Mouse (Mus musculus) stomach, postnatal 0 days (tissue): ENCODE measurements around the gene Tsen2. TPM values are rescaled to one million over a fixed set of nuclear protein-coding genes. Genes with fewer than 3 reads are reported as not detected.

Source experiments
- ATAC-seq: fragments of 200-750 bp; cut with Nextera tagmentation; 2 replicates; pipeline ENCODE4 v1.8.0; 2017; ENCODE audit not compliant: low FRiP score, low TSS enrichment
- DNase-seq: peaks from one replicate; pipeline ENCODE4 v3.0.0-alpha.2; 2016; ENCODE audit warnings: low spot score
- H3K27ac ChIP-seq: fragments of 300-500 bp; sonication (generic); replicated peaks from 2 replicates; pipeline ENCODE4 v1.5.1; 2014; ENCODE audit warnings: mild to moderate bottlenecking, control low read depth
- H3K27me3 ChIP-seq: fragments of 300-500 bp; sonication (generic); 2 replicates; pipeline ENCODE4 v1.6.1; 2014; ENCODE audit warnings: low read length; ENCODE audit not compliant: control insufficient read depth, insufficient read depth
- H3K36me3 ChIP-seq: fragments of 300-500 bp; sonication (generic); 2 replicates; pipeline ENCODE4 v1.6.1; 2014; ENCODE audit warnings: low read length, mixed read lengths; ENCODE audit not compliant: control insufficient read depth, insufficient read depth
- H3K4me1 ChIP-seq: fragments of 300-500 bp; sonication (generic); replicated peaks from 2 replicates; pipeline ENCODE4 v1.6.1; 2014; ENCODE audit warnings: antibody characterized with exemption; ENCODE audit not compliant: control insufficient read depth, insufficient read depth
- H3K4me2 ChIP-seq: fragments of 300-500 bp; sonication (generic); replicated peaks from 2 replicates; pipeline ENCODE4 v1.6.1; 2014; ENCODE audit warnings: low read depth, mild to moderate bottlenecking, control low read depth, moderate library complexity
- H3K4me3 ChIP-seq: fragments of 300-500 bp; sonication (generic); 2 replicates; pipeline ENCODE4 v1.5.1; 2014; ENCODE audit warnings: low read depth, low read length, control low read depth
- H3K9ac ChIP-seq: fragments of 300-500 bp; sonication (generic); 2 replicates; pipeline ENCODE4 v1.6.1; 2014; ENCODE audit warnings: mild to moderate bottlenecking, low read length, control low read depth, mixed read lengths
- H3K9me3 ChIP-seq: fragments of 300-500 bp; sonication (generic); 2 replicates; pipeline ENCODE4 v1.6.1; 2016; ENCODE audit warnings: low read length; ENCODE audit not compliant: control insufficient read depth
- CTCF ChIP-seq: IDR thresholded peaks from 2 replicates; pipeline ENCODE4 v1.5.1; 2016; ENCODE audit warnings: antibody characterized with exemption, low read depth, mild to moderate bottlenecking, moderate library complexity
- EP300 ChIP-seq: optimal IDR thresholded peaks from 2 replicates; pipeline ENCODE3; 2016; ENCODE audit warnings: antibody characterized with exemption
- WGBS: fragments of 180-500 bp; shearing (Covaris S2); extraction: QIAGEN DNeasy Blood & Tissue Kit; methylation state at CpG from one replicate; pipeline ENCODE4 v1.1.7; 2014; 5-methylcytosine and 5-hydroxymethylcytosine counted together
- polyA plus RNA-seq: library from polyadenylated mRNA; unstranded; fragments of >200 nt; fragmentation: Nextera tagmentation; extraction: Ambion mirVana; gene quantifications from 2 replicates; pipeline ENCODE4 v1.2.1, GENCODE M21; 2015

The Tsen2 gene
- polyA plus RNA-seq, 1 experiment from 2014 or later: 11.1 TPM

DNA sequence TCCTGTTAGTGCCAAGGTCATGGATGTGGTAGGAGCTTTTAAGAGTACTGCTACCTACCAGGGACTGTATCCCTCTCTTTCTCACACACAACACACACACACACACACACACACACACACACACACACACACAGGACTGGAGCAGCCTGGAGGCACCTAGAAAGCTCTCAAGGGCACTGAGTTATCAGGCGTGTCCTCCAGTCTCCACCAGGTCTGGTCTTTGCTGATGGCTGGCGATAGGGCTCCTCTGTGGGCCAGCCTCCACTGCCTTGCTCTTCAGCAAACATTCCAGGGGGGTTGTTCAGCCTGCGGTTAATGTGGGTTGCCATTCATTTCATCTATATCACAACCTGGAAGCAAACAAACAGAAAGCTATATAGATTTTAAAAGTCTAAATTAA is 17.0 kb upstream of the Tsen2 start:
- Histone ChIP-seq H3K36me3 (no peaks in the 10 kb centered on the region), H3K27me3 (no peaks in the 10 kb centered on the region), H3K4me1 (0 out of 2 replicates have a peak, but pooled peaks cover 2% of the 10 kb centered on the region), H3K9ac (no peak overlapping the region), H3K4me3 (no peak overlapping the region), H3K4me2 (no peak overlapping the region), H3K27ac (peak overlapping the region; percentile 71), H3K9me3 (no peaks in the 10 kb centered on the region)
- DNase-seq (peak; percentile 77), ATAC-seq (peak; percentile 87)
- 67% methylated on average over 3 of the region's 3 CpGs for WGBS
- TF ChIP-seq CTCF (no peak), EP300 (no peak)

DNA sequence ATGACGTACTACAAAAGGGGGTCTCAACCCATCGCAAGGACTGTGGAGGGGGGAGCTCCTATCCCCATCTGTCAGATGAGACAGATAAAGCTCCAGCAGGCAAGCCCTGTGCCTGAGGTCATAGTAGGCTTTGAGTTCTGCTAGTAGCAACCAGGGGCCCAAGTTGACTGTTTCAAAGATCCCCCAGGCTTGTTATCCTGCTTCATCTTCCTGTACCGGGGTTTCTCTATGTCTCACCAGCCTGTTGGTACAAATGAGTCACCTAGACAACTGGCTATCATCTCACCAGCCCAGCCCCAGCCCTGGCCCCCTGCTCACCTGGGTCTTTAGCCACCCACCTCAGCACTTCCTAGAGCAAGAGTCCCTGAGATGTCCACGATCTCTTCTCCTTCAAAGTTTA is 16.1 kb upstream of the Tsen2 start:
- ATAC-seq (no peak), DNase-seq (no peak)
- Histone ChIP-seq H3K4me3 (no peak overlapping the region), H3K9me3 (no peaks in the 10 kb centered on the region), H3K4me2 (no peak overlapping the region), H3K9ac (no peak overlapping the region), H3K4me1 (0 out of 2 replicates have a peak, but pooled peaks cover 2% of the 10 kb centered on the region), H3K27ac (no peak overlapping the region), H3K27me3 (no peaks in the 10 kb centered on the region), H3K36me3 (no peaks in the 10 kb centered on the region)
- no peak for TF ChIP-seq EP300
- no peak for TF ChIP-seq CTCF
- WGBS: 78% methylated on average over 4 of the region's 4 CpGs

DNA sequence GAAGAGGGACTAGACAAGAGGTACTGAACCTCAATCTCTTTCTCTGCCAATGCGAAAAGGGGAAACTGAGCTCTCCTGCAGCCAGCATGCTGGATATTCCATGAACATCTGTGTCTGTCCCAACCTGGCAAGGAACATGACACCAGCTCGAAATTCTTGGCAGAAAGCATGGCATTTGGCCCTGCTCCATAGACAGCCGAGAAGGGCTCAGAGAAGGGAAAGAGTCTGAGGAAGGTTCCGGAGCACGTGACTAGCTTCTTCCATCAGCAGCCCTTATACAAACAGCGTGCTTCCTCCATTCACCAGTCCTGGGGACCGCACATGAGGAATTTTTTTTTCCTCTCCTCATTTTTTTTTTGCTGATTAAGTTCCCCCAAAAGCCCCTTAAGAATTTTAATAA is 9.8 kb upstream of the Tsen2 start:
- H3K9me3 ChIP-seq: no peaks in the 10 kb centered on the region
- no peak overlapping the region for H3K9ac ChIP-seq
- WGBS: 36% methylated on average over 7 of the region's 7 CpGs
- no peak for DNase-seq
- TF ChIP-seq CTCF (no peak), EP300 (no peak)
- H3K4me2 ChIP-seq: no peak overlapping the region
- no peaks in the 10 kb centered on the region for H3K36me3 ChIP-seq
- no peak for ATAC-seq
- no peak overlapping the region for H3K27ac ChIP-seq
- H3K4me3 ChIP-seq: no peak overlapping the region
- no peaks in the 10 kb centered on the region for H3K4me1 ChIP-seq
- no peaks in the 10 kb centered on the region for H3K27me3 ChIP-seq

DNA sequence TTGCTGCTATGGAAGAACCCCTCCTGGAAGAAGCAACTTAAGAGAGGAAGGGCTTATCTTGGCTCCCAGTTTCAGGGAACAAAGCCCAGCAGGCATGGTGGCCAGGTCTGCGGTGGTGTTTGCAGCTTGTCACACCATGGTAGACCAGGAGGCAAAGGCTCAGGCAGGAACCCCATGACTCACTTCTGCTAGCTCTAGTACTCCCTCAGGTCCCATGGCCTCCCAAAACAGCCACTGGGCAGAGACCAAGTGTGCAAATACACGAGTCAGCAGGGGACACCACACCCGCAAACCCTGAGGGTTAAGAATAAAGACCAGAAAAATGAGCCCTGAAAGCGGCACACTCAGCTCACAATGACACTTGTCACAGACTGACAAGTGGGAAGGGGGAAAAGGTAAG is 8.3 kb upstream of the Tsen2 start:
- ATAC-seq (peak; percentile 60), DNase-seq (peak; percentile 48)
- no peaks in the 10 kb centered on the region for H3K9me3 ChIP-seq
- no peak overlapping the region for H3K4me2 ChIP-seq
- 60% methylated on average over 4 of the region's 4 CpGs for WGBS
- H3K4me1 ChIP-seq: no peaks in the 10 kb centered on the region
- H3K27me3 ChIP-seq: no peaks in the 10 kb centered on the region
- no peak for TF ChIP-seq CTCF
- no peak for TF ChIP-seq EP300
- no peaks in the 10 kb centered on the region for H3K36me3 ChIP-seq
- no peak overlapping the region for H3K27ac ChIP-seq
- H3K9ac ChIP-seq: no peak overlapping the region
- no peak overlapping the region for H3K4me3 ChIP-seq

DNA sequence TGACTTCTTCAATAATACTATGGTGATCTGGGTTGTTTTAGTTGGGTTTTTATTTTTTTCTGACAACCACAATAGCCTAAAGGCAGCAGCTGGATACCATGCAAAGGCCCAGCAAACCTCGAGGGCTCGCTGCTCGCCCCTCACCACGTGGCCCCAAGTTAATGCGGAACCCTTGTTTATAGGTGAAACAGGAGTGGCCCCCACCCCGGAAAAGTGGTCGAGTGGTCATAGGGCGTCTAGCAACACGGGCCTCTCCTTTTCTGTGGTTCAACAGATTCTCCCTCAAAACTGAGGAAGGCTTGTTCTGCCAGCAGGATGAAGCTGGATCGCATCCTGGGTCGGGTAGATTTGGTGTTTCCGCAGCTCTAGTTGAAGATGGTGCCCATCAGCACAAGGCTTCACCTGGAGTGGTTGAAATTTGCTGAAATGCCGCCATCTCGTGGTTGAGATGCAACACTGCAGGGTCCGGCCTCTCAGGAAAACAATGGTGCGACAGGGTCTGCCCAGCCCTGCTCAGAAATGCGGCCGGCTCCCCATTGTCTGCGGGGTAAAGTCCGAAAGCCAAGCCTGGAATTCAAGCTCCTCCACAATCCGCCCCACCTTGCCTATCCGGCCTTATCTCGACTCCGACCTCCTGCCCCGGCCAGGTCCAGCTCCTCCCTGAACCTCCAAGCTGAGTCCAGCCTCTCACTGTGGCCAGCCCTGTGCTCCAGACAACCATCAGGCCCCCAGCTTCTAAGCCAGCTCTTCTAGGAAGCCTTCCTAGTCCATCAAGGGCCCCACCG is 5.6 kb upstream of the Tsen2 start:
- no peak overlapping the region for H3K27ac ChIP-seq
- peak overlapping the region; percentile 36 for H3K4me2 ChIP-seq
- H3K9ac ChIP-seq: 0 out of 2 replicates have a peak overlapping the region, but pooled peaks have one; percentile 8
- 16% methylated on average over 26 of the region's 26 CpGs for WGBS
- TF ChIP-seq CTCF: peak; percentile 94
- no peak for TF ChIP-seq EP300
- DNase-seq (peak; percentile 94), ATAC-seq (peak; percentile 91)
- H3K4me3 ChIP-seq: peak overlapping the region; percentile 6
- no peaks in the 10 kb centered on the region for H3K4me1 ChIP-seq
- H3K36me3 ChIP-seq: no peaks in the 10 kb centered on the region
- H3K27me3 ChIP-seq: no peaks in the 10 kb centered on the region
- H3K9me3 ChIP-seq: no peaks in the 10 kb centered on the region

DNA sequence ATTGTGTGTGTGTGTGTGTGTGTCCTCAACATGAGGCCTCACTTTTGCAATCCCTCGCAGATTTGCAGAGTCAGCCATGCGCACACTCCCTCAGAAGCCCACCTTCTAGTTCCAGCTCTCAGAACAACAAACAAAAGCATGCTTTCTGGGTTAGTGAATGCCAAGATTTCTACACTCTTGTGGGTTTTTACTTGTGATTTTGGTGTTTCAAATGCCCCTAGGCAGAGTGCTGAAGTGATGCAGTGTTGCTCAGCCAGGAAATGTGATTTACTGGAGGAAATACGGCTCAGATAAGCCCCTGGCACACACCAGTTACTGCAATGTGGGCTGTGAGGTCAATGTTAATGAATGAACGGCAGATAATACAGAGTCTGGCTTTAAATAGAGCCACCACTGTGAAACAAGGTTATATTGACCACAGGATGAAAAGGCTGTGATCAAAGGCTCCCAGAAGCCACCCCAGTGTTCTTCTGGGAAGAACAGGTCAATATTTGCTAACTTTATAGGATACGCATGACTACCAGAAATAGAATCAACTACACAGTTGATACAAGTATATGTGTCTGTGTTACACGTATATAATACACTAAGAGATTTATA is 2.7 kb upstream of the Tsen2 start:
- Histone ChIP-seq H3K9ac (no peak overlapping the region), H3K36me3 (no peaks in the 10 kb centered on the region), H3K27ac (0 out of 2 replicates have a peak overlapping the region, but pooled peaks have one; percentile 9), H3K9me3 (no peaks in the 10 kb centered on the region), H3K4me3 (no peak overlapping the region), H3K4me2 (no peak overlapping the region), H3K27me3 (no peaks in the 10 kb centered on the region), H3K4me1 (no peaks in the 10 kb centered on the region)
- no peak for ATAC-seq
- WGBS: 30% methylated on average over 6 of the region's 6 CpGs
- TF ChIP-seq CTCF (no peak), EP300 (no peak)
- no peak for DNase-seq
